Mouse (Mus musculus) ES-CJ7 (cell line): ENCODE results near the gene Mfap1a.
"Not testable (repeated sequence)": the region's sequence is repeated elsewhere in the genome, so short reads cannot be mapped to it uniquely, and the experiment has no call there.

ENCODE experiments used
- DNase-seq: peaks from one replicate; pipeline ENCODE4 v3.0.0; 2011; ENCODE audit warnings: low read depth, low spot score

Gene Mfap1a

DNA sequence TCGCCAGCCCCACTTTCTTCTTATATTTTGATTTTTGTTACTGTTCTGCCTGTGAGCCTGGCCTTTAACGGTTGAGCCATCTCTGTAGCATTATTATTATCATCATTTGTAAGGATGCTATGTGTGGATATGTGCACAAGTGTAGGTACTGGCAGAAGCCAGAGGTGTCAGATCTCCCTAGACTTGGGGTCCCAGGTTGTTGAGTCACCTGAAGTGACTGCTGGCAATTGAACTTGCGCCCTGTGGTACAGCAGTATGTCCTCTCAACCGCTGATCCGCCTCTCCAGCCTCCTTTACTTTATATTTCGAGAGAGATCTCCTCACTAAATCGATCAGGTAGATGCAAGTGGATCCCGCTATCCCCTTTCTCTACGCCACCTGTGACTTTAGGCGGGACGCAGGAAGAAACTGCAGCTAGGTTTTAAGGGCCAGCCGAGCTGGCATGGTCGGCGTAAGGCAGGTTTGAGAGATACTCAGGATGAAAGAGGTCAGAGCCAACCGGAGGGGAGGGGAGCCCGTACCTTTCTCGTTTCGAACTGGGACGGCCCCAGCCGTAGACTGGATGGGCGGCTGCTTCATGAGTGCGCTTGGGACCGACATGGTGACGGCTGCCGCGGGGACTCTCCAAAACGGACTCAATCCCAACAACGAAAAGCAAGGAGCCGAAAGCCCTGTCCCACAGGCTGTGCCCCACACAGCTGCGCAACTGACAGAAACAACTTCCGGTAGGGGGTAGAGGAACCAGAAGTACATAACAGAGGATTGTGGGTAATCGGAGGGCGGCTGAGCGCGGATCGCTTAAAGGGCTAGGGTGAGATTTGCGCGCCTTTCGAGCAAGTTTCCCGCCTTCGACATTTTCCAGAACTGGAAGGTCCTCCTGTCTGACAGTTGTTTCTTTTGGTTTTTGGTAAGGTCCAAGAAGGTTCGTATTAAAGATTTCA lies at the start of gene Mfap1a, which contains the start of gene Wdr76:
TSS of gene Mfap1a (minus strand) at position 724 of the 941 bp plus-strand sequence.
TSS of gene Wdr76 (plus strand) at position 782 of the 941 bp plus-strand sequence.
- peak; percentile 95 for DNase-seq

DNA sequence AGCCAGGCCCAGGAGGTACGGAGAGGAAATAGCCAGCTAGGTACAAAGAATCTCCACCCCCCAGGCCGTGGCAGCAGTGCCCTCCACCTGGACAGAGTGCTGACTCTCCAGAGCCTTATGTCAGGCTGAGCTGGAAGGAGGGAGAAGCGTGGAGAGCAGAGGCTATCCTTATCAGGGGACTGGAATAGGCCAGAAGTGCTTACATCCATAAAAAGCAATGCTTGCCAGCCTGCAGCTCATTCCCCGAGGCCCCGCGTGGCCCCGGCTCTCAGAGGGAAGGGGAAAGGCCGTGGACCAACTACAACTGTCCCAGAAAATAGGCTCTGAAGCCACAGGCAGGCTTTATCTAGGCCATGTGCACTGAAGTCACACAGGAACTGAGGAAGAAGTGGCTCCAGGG lies 44.8 kb upstream of the Mfap1a start:
- no peak for DNase-seq

DNA sequence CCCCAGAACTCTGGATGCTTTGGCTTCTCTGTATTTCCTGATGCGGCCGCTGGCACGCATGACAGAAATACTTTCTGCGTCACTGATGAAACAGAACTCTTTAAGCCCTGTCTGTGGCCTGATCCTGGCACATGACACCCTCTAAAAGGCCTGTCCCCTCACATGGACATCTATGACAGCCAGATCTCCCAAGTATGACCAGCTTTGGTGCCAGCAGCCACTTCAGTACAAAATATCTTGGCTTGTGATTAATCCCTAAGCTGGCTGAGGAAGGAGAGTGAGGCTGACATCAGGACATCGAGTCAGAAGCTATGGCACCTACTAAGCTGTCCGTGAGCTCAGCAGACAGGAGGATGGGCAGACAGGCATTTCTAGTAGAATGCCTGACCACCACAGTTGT lies 43.2 kb upstream of the Mfap1a start:
- no peak for DNase-seq

DNA sequence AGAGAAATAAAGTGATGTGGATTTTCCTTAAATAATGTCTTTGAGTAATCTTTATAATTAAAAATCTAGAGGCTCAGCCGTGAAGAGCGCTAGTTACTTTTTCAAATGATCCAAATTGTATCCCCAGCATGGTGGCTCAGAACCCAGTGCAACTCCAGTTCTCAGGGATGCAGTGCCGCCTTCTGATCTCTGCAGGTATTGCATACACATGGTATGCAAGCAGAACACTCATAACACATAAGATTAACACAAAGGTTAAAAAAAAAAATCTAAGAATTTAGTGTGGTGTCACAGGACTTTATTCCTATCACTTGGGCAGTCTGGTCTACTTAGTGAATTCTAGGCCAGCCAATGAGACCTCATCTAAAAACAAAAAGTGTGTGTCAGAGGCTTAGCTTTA lies 38.4 kb upstream of the Mfap1a start:
- peak; percentile 38 for DNase-seq

DNA sequence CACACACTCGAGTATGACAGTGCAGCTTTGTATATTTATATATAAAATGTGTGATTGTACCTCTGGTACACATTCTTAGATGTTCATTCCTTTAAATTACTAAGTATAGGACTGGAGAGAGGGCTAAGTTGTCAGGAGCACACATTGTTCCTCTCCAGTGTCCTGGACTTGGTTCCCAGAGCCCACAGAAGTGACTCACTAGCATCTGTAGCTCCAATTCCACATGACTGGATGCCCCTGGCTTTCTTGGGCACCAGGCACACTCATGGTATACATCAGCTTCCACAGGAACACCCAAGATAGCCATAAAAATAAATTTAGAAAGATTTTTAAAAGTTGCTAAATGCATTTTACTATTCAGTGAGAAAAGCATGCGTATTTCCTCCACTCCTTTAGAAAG lies 18.6 kb upstream of the Mfap1a start:
- no peak for DNase-seq

DNA sequence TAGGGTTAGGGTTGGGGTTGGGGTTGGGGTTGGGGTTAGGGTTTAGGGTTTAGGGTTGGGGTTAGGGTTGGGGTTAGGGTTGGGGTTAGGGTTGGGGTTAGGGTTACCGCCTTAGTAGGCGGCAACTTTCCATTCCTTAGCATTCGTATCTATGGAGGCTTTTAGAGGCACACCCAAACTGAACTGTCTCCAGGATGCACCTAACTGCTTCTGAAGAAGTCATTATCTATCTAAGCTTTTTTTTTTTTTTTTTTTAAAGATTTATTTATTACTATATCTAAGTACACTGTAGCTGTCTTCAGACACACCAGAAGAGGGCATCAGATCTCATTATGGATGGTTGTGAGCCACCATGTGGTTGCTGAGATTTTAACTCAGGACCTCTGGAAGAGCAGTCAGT lies 16.4 kb upstream of the Mfap1a start:
- DNase-seq, result not testable (repeated sequence)

DNA sequence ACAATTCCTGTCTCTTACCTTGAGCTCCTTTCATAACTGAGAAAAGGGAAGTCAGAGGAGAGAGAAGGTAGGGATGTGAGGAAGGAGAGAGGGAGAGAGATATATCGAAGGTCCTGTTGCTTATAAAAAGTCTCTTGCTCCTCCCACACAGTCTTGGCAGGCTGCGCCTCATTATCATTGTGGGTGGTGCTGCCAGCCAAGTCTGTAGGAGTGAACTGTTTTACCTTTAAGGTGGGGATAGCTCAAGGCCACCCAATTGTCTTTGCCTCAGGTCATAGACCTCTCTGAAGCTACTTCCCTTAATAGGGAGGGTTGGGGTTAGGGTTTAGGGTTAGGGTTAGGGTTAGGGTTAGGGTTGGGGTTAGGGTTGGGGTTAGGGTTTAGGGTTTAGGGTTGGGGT lies 15.5 kb upstream of the Mfap1a start:
- DNase-seq, result peak; percentile 95

DNA sequence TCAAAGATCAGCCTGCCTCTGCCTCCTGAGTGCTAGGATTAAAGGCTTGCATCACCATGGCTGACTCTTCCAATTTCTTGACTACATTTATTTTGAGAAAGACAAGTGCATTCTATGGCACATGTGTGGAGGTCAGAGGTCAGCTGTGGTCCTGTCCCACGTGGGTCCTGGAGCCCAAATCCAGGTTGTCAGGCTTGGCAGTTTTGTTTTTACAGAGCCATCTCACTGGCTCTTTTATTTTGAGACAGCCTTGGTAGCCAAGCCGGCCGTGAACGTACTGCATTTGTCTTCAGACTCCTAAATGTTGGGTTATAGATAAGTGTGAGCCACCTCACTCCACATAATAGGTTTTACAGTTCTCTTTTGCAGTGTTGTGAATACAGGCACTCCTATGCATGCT lies 12.2 kb upstream of the Mfap1a start:
- DNase-seq, result not testable (repeated sequence)

DNA sequence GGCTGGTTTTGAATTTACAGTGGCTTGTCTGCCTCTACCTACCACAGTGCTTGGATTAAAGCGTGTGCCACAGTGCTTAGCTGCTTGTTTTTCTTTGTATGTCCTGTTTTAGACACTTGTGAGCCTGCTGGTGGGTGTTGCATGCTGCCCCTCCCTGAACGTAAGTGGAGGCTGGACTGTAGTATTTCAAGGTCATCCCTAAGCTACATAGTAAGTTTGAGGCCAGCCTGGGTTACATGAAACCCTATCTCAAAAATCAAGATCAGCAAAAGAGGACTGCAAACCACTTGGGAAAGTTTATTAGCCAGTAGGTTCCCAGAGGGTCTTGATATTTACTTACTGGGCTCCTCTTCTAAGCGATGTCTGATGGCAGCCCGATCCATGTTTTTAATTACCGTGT lies 11.6 kb upstream of the Mfap1a start:
- no peak for DNase-seq

DNA sequence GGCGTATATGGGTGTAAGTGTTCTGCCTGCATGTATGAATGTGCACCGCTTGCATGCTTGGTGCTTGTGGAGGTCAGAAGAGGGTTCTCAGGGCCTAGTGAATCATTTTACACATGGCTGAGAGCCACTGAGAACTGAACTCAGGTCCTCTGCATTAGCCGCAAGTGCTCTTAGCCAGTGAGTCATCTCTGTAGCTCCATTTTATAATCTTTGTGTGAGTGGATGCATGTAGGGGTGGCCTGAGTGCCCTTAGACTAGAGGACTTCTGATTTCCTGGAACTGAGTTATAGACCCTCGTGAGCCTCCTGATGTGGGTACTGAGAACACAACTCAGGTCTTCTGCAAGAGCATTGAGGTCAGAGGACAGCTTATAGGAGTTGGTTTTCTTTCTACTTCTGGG lies 7.7 kb upstream of the Mfap1a start:
- DNase-seq, result no peak

DNA sequence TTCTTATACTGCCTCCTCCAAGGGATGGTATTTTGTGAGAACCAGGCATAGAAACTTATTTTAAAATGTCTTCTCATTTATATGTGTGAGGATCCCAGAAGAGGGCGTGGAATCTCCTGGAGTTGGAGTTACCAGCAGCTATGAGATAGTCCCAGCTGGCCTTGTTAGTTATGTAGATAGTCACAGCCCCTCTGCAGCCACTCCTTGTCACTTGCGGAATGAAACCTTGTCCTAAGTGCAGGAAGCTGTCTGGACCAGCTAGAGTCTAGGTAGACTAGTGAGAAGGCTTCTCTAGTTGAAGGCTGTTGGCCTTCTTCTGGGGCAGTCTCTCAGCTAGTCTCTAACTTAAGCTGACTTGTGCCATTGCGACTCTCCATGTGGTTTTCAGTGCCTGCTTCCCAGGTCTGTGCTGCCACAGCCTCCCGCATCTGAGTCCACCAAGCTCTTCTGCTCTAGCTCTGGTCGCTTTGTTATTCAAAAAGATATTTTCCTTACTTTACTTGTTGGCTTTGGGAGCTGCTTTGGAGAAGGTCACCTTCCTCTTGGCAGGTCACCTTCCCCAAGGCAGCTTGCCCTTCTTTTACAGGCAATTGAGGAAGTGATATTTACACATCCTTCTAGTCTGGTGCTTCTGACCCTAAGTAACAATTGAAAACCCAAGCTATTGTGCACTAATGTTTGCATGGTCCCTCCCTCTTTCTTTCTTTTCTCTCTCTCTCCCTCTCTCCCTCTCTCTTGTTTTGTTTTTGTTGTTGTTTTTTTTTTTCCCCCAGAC lies 6.7 kb upstream of the Mfap1a start:
- peak; percentile 59 for DNase-seq

DNA sequence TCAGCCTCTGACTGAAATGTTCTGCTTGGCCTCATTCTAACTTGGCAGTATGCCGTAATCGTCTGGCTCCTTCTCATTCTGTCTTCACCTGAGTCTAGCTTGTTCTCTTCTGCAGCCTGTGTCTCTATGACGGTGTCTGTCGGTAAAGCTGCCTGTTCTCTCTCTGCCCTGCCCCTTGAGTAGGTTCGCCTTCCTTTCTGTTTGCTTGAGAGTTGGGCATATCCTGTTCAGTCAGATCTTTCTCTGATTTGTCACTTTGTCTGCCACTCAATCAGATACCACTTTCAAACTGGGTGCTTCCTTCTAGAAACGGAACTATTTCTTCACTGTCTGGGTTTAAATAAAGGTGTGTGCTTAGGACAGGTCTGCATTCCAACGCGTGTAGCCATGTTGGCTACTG lies 4.9 kb upstream of the Mfap1a start:
- DNase-seq, result no peak

DNA sequence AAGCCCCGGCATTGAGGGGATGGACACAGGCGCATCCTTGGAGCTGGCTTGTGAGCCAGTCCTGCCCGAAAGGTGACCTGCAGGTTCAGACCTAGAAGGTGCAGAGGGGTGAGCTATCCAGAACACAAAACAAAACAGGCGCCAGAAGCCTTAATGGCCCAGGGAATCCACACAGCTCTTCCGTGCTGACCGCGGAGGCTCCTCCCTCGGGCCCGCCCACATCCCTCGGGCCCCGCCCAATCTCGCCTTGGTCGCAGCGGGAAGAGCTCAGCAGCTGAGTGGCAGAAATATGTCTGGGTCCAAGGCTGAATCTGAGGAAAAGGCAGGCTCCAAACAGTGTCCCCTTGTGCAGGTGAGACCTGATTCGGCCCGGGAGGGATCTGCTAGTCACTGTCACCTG lies 3.1 kb upstream of the Mfap1a start:
- peak; percentile 81 for DNase-seq

DNA sequence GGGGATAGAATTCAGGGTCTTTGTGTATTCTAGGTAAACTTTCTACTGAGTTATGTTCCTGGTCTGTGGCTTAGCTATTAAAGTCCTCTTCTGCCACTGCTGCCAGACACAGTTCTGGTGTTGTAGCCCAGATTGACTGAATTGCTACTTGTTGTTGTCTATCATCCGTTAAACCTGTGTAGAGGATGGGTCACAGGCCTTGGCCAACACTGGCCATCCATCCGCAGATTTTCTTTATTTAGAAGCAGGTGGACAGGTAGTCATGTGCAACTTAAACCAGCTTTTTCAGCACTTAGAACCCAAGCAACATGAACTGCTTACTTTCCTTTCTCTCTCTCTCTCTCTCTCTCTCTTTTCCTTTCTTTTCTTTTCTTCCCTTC lies 1.5 kb upstream of the Mfap1a start:
- no peak for DNase-seq

DNA sequence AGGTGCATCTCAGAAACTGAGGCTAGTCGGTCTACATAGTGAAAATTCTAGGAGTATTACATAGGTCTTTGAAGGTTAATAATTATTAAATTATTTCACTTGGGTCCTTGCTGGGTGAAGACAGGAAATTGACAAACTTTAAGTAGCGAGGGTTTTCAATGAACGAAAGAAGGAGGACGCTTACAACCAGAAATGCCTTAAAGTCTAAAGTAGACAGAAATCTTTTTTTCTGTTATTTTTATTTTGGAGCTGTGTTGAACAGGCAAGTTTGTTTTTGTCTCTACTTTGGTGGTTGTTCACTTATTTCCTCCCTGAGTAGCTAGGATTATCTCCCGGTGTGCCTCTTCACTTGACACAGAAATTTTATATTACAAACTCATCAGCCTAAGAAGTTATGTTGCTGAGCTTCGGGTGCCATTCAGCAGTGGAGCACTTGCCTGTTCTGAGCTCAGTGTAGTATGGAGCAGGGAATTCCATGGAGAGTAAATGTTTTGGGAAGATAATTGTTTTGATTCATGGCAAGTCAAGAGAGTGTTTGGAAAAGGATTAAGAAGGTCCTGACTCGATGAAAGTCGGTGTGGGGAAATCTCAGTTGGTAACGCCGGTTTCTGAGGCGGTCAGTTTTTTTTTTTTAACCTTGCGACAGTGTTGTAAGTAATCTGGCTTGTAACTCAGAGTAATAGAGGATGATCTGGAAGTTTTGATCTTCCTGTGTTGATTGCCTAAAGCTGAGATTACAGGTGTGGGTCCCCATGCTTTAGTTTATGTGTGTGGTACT lies 897 bp upstream of the Mfap1a start:
- DNase-seq, result no peak

DNA sequence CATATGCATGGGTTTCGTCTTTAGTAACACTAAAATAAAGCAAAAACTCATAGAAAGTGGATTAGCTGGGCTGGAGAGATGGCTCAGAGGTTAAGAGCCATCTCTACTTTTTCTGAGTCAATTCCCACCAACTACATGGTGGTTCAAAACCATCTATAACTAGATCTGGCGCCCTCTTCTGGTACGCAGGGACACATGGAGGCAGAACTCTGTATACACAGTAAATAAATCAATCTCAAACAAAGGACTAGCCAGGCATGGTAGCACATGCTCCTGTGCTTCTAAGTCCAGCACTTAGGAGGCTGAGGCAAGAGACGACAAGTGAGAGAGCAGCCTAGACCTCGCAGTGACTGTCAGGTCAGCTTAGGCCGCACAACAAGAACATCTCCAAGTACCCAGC lies 4.9 kb downstream of the Mfap1a start:
- DNase-seq, result not testable (repeated sequence)

DNA sequence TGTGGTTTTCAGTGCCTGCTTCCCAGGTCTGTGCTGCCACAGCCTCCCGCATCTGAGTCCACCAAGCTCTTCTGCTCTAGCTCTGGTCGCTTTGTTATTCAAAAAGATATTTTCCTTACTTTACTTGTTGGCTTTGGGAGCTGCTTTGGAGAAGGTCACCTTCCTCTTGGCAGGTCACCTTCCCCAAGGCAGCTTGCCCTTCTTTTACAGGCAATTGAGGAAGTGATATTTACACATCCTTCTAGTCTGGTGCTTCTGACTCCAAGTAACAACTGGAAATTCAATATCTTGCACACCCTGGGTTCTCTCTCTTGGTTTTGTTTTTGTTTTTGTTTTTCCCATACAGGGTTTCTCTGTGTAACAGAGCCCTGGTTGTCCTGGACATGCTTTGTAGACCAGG lies 22.1 kb downstream of the Mfap1a start:
- DNase-seq, result not testable (repeated sequence)

DNA sequence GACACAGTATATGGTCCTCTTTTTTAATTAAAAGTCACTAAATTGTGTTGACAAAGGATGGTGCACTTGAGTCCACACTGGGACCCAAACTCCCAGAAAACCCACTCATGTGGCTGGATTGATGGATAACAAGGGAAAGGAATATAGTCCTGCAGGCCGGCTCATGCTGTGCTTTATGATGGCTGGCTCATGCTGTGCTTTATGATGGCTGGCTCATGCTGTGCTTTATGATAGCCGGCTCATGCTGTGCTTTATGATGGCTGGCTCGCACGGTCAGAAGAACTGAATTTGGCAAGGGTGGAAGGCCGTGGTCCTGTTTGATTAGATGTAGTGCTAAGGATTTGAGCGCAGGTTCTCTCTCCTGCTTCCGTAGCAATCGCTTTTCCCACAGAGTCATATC lies 22.9 kb downstream of the Mfap1a start:
- no peak for DNase-seq

DNA sequence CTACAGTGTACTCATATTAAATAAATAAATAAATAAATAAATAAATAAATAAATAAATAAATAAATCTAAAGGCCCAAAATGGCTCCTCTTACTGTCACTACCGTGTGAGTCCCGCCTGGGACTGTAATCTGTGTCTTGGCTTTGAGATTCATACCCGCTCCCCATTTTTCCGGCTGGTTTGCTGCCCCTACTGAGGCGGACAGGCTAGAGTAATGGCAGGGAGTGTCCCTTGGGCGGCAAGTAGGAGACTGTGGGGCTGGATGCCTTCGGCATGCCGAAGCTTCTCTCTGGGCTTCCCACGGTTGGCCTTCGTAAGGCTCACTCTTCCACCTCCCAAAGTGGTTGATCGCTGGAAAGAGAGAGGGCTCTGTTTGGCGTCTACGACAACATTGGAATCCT lies 25.5 kb downstream of the Mfap1a start:
- DNase-seq, result not testable (repeated sequence)

DNA sequence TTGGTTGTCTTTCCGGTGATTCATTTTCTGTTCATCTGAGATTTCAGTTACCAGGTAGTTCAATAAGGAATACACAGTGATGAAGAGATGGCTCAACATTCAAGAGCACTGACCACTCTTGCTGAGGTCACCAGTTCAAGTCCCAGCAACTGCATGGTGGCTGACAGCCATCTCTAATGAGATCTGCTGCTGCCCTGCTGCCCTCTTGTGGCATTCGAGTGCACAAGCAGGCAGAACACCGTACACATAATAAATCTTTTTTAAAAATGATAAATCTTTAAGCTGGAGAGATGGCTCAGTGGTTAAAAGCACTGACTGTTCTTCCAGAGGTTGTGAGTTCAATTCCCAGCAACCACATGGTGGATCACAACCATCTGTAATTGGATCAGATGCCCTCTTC lies 26.0 kb downstream of the Mfap1a start:
- DNase-seq, result peak; percentile 48

DNA sequence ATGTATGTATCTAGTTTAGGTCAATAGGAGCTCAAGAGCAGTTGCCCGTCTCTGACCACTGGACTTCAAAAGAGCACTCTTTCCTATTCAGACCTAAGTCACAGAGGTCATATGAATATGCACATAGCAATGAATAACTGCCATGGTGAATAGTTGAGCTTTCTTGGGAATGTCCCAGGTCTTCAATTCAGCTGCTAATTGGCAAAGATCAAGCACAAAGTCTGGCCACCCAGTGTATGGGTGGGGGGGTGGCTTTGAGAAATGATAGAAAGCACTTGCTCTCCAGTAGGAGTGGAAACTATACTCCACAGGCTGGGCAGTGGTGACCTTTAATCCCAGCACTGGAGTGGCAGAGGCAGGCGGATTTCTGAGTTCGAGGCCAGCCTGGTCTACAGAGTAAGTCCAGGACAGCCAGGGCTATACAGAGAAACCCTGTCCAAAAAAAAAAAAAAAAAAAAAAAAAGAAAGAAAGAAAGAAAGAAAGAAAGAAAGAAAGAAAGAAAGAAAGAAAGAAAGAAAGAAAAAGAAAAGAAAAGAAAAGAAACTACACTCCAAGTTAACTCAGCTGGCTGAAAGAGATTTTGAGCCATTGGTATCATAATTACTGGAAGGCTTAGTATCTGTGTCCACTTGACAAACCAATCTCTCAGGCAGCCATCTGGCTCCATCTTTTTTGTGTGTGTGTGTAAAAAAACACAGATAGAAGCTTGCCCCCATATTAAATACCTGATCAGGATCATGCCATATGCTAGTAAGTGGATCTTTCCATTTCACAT lies 28.8 kb downstream of the Mfap1a start:
- DNase-seq, result peak; percentile 70
